Mouse (Mus musculus): ENCODE measurements around the gene Xxylt1. TPM values are rescaled to one million over a fixed set of nuclear protein-coding genes. Genes with fewer than 3 reads are reported as not detected.

Gene Xxylt1
- polyA plus RNA-seq, 1 experiment, result 18.0 TPM

DNA sequence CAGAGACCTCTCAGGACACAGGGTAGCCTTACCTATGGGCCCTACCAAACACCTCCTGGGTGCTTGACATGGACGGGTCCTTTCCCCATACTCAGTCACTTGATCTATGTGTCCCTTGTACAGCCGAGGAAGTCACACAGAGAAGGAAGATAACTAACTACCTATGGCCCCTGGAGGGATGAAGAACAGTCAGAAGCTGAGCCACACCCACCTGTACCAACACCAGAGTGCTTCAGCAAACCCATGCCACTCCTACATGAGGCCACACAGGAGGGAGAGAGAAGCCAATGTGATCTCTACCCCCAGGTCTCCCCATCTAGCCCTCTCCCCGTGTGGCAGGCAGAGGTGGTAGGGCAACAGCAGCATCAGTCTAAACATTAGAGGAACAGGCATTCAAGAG lies 18.3 kb downstream of the Xxylt1 start:
- Histone ChIP-seq H3K27me3 (ENCODE audit: control insufficient read depth, insufficient read depth, low read length) (no peaks in the 10 kb centered on the region), H3K27ac (ENCODE audit: insufficient read depth, low read length) (no peak overlapping the region), H3K36me3 (ENCODE audit: control insufficient read depth, insufficient read depth, low read length) (no peaks in the 10 kb centered on the region), H3K4me3 (ENCODE audit: extremely low read depth, insufficient read depth, insufficient read length) (no peak overlapping the region), H3K4me1 (ENCODE audit: control insufficient read depth, insufficient read depth, insufficient read length) (peaks cover 31% of the 10 kb centered on the region)
- WGBS, result 80% methylated on average over 3 of the region's 3 CpGs
- TF ChIP-seq CTCF (IDR thresholded peaks at IDR 0.05; ENCODE audit: extremely low read depth, insufficient read depth, insufficient read length, insufficient replicate concordance), result no peak
- no peak for TF ChIP-seq POLR2A (IDR thresholded peaks at IDR 0.05; ENCODE audit: low read depth, low read length)
- no peak for DNase-seq (ENCODE audit: low read depth in 1 of 2, low spot score in 2 of 2)

DNA sequence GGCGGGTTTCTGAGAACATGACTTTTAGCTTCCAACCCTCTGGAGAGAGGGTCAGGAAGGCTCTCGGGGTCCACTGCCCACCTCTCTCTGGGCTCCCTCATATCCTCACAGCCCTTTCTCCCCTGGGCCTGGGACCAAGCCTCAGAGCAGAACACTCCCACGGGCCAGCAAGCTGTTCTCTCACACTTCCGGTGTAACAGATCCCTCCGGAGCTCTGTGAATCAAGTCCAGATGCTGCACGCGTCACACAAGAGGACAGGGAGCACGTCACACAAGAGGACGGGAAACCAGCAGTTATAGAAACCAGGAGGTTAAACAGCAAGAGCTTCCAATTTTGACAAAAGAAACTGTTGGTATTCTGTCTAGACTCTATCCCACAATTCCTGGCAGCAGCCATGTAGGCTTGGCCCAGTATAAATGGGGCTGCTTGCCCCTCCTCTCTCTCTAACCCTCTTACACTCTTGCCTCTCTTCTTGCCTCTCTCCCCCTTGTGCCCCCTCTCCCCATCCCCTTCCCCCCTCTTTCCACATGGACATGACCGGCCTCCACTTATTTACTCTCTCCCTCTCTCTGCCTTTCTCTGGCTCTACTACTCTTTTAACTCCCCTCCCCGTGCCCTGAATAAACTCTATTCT lies 19.9 kb downstream of the Xxylt1 start:
- no peaks in the 10 kb centered on the region for H3K36me3 ChIP-seq (ENCODE audit: control insufficient read depth, insufficient read depth, low read length)
- 79% methylated on average over 11 of the region's 11 CpGs for WGBS
- no peak for DNase-seq (ENCODE audit: low read depth in 1 of 2, low spot score in 2 of 2)

DNA sequence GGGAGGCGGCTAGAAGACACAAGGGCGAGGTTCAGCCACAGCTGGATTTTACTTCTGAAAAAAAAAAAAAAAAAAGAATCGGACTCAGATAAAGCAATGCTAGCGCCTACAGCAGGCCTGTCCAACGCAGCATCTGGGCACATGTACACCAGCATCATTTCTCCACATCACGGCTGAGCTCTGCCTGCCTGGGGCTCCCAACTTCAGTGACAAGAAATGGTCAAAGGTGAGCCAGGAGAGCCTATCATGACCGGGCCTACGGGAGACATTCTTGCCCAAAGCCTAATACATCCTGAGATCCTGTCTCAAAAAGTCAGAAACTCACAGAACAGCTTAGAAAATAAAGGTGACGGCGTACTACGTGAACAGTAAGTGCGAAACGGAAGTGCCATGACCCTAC lies 20.5 kb downstream of the Xxylt1 start:
- no peak for TF ChIP-seq POLR2A (IDR thresholded peaks at IDR 0.05; ENCODE audit: low read depth, low read length)
- no peak for TF ChIP-seq CTCF (IDR thresholded peaks at IDR 0.05; ENCODE audit: extremely low read depth, insufficient read depth, insufficient read length, insufficient replicate concordance)
- H3K36me3 ChIP-seq (ENCODE audit: control insufficient read depth, insufficient read depth, low read length), result no peaks in the 10 kb centered on the region
- no peak overlapping the region for H3K27ac ChIP-seq (ENCODE audit: insufficient read depth, low read length)
- no peaks in the 10 kb centered on the region for H3K27me3 ChIP-seq (ENCODE audit: control insufficient read depth, insufficient read depth, low read length)
- no peak overlapping the region for H3K4me3 ChIP-seq (ENCODE audit: extremely low read depth, insufficient read depth, insufficient read length)
- no peak for DNase-seq (ENCODE audit: low read depth in 1 of 2, low spot score in 2 of 2)
- 95% methylated on average over 13 of the region's 13 CpGs for WGBS
- peaks cover 13% of the 10 kb centered on the region; the same call in 1 of the 2 replicates for H3K4me1 ChIP-seq (ENCODE audit: control insufficient read depth, insufficient read depth, insufficient read length)

More for the DNA sequence above, 19.9 kb downstream of the Xxylt1 start:
- TF ChIP-seq POLR2A (IDR thresholded peaks at IDR 0.05; ENCODE audit: low read depth, low read length) (no peak), CTCF (IDR thresholded peaks at IDR 0.05; ENCODE audit: extremely low read depth, insufficient read depth, insufficient read length, insufficient replicate concordance) (no peak)
- no peak overlapping the region for H3K4me3 ChIP-seq (ENCODE audit: extremely low read depth, insufficient read depth, insufficient read length)
- no peak overlapping the region for H3K27ac ChIP-seq (ENCODE audit: insufficient read depth, low read length)
- peaks cover 18% of the 10 kb centered on the region for H3K4me1 ChIP-seq (ENCODE audit: control insufficient read depth, insufficient read depth, insufficient read length)
- no peaks in the 10 kb centered on the region for H3K27me3 ChIP-seq (ENCODE audit: control insufficient read depth, insufficient read depth, low read length)

DNA sequence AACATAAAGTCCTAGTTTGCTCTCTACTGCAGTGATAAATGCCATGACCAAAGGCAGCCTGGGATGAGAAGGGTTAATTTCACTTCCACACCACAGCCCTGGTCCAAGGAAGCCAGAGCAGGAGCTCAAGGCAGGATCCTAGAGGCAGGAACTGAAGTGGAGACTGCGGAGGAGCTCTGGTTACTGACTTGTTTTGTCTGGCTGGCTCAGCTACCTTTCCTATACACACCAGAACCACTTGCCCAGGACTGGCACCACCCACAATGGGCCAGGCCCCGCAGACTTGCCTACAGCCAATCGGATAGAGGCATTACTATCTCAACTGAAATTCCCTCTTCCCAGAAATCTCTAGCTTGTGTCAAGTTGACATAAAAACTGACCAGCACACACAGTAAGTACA lies 21.0 kb downstream of the Xxylt1 start:
- H3K4me1 ChIP-seq (ENCODE audit: control insufficient read depth, insufficient read depth, insufficient read length), result peaks cover 8% of the 10 kb centered on the region; the same call in 1 of the 2 replicates

DNA sequence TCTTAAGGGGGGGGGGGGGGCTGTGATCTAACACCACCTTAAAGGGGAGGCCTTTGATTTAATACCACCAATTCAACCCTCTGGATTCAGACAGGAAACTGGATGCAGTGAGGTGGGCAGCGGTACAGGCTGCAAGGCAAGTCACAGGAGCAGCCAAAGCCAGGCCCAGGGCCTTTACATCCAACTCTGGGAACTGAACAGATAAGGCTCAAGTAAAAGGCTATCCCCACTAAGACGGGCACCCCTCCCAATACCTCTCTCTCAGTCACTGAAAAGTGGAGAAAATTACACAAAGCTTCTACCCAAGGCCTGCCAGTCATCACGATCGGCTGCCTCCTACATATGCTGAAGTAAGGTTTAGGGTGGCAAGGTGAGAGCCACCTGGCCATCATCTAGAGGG lies 21.5 kb downstream of the Xxylt1 start:
- Histone ChIP-seq H3K27me3 (ENCODE audit: control insufficient read depth, insufficient read depth, low read length) (no peaks in the 10 kb centered on the region), H3K4me3 (ENCODE audit: extremely low read depth, insufficient read depth, insufficient read length) (no peak overlapping the region), H3K4me1 (ENCODE audit: control insufficient read depth, insufficient read depth, insufficient read length) (peaks cover 7% of the 10 kb centered on the region; the same call in 1 of the 2 replicates), H3K27ac (ENCODE audit: insufficient read depth, low read length) (no peak overlapping the region), H3K36me3 (ENCODE audit: control insufficient read depth, insufficient read depth, low read length) (no peaks in the 10 kb centered on the region)
- 93% methylated on average over 4 of the region's 4 CpGs for WGBS
- TF ChIP-seq CTCF (IDR thresholded peaks at IDR 0.05; ENCODE audit: extremely low read depth, insufficient read depth, insufficient read length, insufficient replicate concordance) (no peak), POLR2A (IDR thresholded peaks at IDR 0.05; ENCODE audit: low read depth, low read length) (no peak)
- no peak for DNase-seq (ENCODE audit: low read depth in 1 of 2, low spot score in 2 of 2)

More for the DNA sequence above, 21.0 kb downstream of the Xxylt1 start:
- DNase-seq (ENCODE audit: low read depth in 1 of 2, low spot score in 2 of 2), result no peak
- TF ChIP-seq POLR2A (IDR thresholded peaks at IDR 0.05; ENCODE audit: low read depth, low read length) (no peak), CTCF (IDR thresholded peaks at IDR 0.05; ENCODE audit: extremely low read depth, insufficient read depth, insufficient read length, insufficient replicate concordance) (no peak)
- H3K36me3 ChIP-seq (ENCODE audit: control insufficient read depth, insufficient read depth, low read length), result no peaks in the 10 kb centered on the region
- no peak overlapping the region for H3K27ac ChIP-seq (ENCODE audit: insufficient read depth, low read length)
- 93% methylated on average over 3 of the region's 3 CpGs for WGBS
- H3K4me3 ChIP-seq (ENCODE audit: extremely low read depth, insufficient read depth, insufficient read length), result no peak overlapping the region
- no peaks in the 10 kb centered on the region for H3K27me3 ChIP-seq (ENCODE audit: control insufficient read depth, insufficient read depth, low read length)

DNA sequence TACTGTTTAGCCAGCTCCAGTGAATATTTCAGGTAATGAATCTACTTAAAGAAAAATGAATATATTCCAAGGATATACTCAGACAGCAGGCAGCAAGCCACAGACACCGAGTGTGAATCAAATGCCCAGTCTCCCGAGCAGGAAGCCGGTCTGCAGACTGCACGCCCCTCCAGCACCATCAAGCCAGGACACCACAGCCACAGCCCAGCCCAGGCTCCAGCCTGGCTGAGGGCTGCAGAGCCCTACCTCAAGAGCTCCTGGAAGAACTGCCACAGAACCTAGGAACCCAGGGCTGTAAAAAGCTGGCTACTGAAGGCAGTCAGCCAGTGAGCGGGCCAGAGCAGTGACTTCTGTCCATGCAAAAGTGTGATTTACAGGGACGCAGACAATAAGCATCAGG lies 28.4 kb downstream of the Xxylt1 start:
- Histone ChIP-seq H3K27me3 (ENCODE audit: control insufficient read depth, insufficient read depth, low read length) (no peaks in the 10 kb centered on the region), H3K27ac (ENCODE audit: insufficient read depth, low read length) (no peak overlapping the region), H3K4me3 (ENCODE audit: extremely low read depth, insufficient read depth, insufficient read length) (no peak overlapping the region), H3K4me1 (ENCODE audit: control insufficient read depth, insufficient read depth, insufficient read length) (peaks cover 8% of the 10 kb centered on the region; the same call in 1 of the 2 replicates), H3K36me3 (ENCODE audit: control insufficient read depth, insufficient read depth, low read length) (no peaks in the 10 kb centered on the region)
- 88% methylated on average over 6 of the region's 6 CpGs for WGBS
- TF ChIP-seq CTCF (IDR thresholded peaks at IDR 0.05; ENCODE audit: extremely low read depth, insufficient read depth, insufficient read length, insufficient replicate concordance) (no peak), POLR2A (IDR thresholded peaks at IDR 0.05; ENCODE audit: low read depth, low read length) (no peak)
- DNase-seq (ENCODE audit: low read depth in 1 of 2, low spot score in 2 of 2), result no peak

DNA sequence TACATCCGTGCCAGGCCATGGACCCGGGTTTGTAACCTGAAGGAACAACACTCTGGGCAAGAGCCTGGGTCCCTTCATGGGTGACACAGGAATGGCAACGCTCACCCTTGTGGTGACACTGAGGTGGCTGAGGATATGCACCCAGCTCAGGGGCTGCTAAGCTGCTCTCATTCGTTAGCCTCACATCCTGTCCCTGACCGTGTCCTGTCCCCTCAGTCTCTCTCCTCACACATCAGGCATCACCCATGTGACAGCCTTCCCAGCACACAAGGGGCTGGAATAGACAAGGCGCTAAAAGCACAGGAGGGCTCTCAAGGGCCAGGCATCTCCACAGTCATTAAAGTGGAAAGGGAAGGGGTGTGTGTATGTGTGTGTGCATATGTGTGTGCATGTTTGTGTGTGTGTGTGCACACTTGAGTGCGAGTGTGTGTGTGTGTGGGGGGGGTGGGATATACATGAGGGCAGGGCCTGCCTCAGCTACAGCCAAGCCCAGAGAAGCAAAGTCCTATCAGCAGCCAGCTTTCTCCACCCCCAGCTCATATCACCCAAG lies 29.0 kb downstream of the Xxylt1 start:
- WGBS, result 59% methylated on average over 7 of the region's 7 CpGs
- no peaks in the 10 kb centered on the region for H3K27me3 ChIP-seq (ENCODE audit: control insufficient read depth, insufficient read depth, low read length)
- no peak overlapping the region for H3K4me3 ChIP-seq (ENCODE audit: extremely low read depth, insufficient read depth, insufficient read length)
- TF ChIP-seq POLR2A (IDR thresholded peaks at IDR 0.05; ENCODE audit: low read depth, low read length), result no peak
- TF ChIP-seq CTCF (IDR thresholded peaks at IDR 0.05; ENCODE audit: extremely low read depth, insufficient read depth, insufficient read length, insufficient replicate concordance), result no peak
- no peaks in the 10 kb centered on the region for H3K36me3 ChIP-seq (ENCODE audit: control insufficient read depth, insufficient read depth, low read length)
- peaks cover 14% of the 10 kb centered on the region; the same call in 1 of the 2 replicates for H3K4me1 ChIP-seq (ENCODE audit: control insufficient read depth, insufficient read depth, insufficient read length)
- H3K27ac ChIP-seq (ENCODE audit: insufficient read depth, low read length), result no peak overlapping the region
- no peak for DNase-seq (ENCODE audit: low read depth in 1 of 2, low spot score in 2 of 2)

Measured in spleen, adult 2 months (tissue).